In genomic region chr2:167093171-167093900, GRCm38 (mm10) we compare ENCODE assay signal across 19 mouse cellular contexts. TPM values are rescaled to one million over a fixed set of nuclear protein-coding genes. Genes with fewer than 3 reads are reported as not detected.
DNase-seq lines count a peak whose midpoint lies in the region; ATAC-seq and TF ChIP-seq lines count a peak whose summit lies in the region.
"Had no signal": no experiment of that assay in that cellular context is flagged by ENCODE, and none has a peak within 500 bp of the region (broad histone marks: within the 10 kb centered on the region; RNA-seq: fewer than 3 reads in every experiment).

No protein-coding gene starts in this region.

- TF ChIP-seq CTCF in layer of hippocampus, adult 2 months (conservative IDR thresholded peaks at IDR 0.05), result no peak

- H3K27me3 ChIP-seq in megakaryocyte, embryonic 14.5 days (replicated peaks), result peaks cover 80% of the 10 kb centered on the region
- no peaks in the 10 kb centered on the region for H3K27me3 ChIP-seq in forebrain, embryonic 11.5 days (ENCODE audit: control insufficient read depth, insufficient read depth, low read length)
- H3K27me3 ChIP-seq: forebrain, embryonic 15.5 days; neural tube, embryonic 13.5 days; Patski had no signal

- H3K9me3 ChIP-seq in megakaryocyte, embryonic 14.5 days, result peaks cover 4% of the 10 kb centered on the region; the same call in 1 of the 2 replicates
- no peaks in the 10 kb centered on the region for H3K9me3 ChIP-seq in forebrain, embryonic 11.5 days (ENCODE audit: control insufficient read depth, low read length)
- H3K9me3 ChIP-seq: forebrain, embryonic 15.5 days; heart, embryonic 12.5 days; neural tube, embryonic 13.5 days had no signal

- no peak overlapping the region for H3K4me2 ChIP-seq in forebrain, embryonic 11.5 days (ENCODE audit: low read depth, low read length, severe bottlenecking)
- H3K4me2 ChIP-seq: forebrain, embryonic 15.5 days; heart, embryonic 12.5 days; neural tube, embryonic 13.5 days had no signal

- H3K4me3 ChIP-seq in brown adipose tissue, adult 24 weeks (ENCODE audit: insufficient read depth, low read depth, low read length), result no peak overlapping the region
- H3K4me3 ChIP-seq in megakaryocyte, embryonic 14.5 days (replicated peaks), result peak overlapping the region; percentile 28
- no peak overlapping the region for H3K4me3 ChIP-seq in forebrain, embryonic 11.5 days (ENCODE audit: low read depth, low read length)
- H3K4me3 ChIP-seq in layer of hippocampus, adult 2 months, result no peak overlapping the region
- H3K4me3 ChIP-seq: erythroblast, embryonic 14.5 days; forebrain, embryonic 15.5 days; heart, embryonic 12.5 days; hindbrain, embryonic 10.5 days; neural tube, embryonic 13.5 days had no signal

- WGBS in forebrain, embryonic 11.5 days, result 92% methylated on average over 13 of the region's 13 CpGs

- peak overlapping the region; percentile 35; the same call in 1 of the 2 replicates for H3K27ac ChIP-seq in brown adipose tissue, adult 24 weeks (replicated peaks; ENCODE audit: low read depth, low read length)
- H3K27ac ChIP-seq in forebrain, embryonic 11.5 days (ENCODE audit: low read depth, low read length), result no peak overlapping the region
- H3K27ac ChIP-seq in layer of hippocampus, adult 2 months, result no peak overlapping the region
- H3K27ac ChIP-seq: forebrain, embryonic 15.5 days; hindbrain, embryonic 10.5 days; neural tube, embryonic 13.5 days had no signal

- no peak for DNase-seq in frontal cortex, postnatal 25 days (ENCODE audit: low spot score in 2 of 2)
- peak; percentile 62 for DNase-seq in 3134 (ENCODE audit: extremely low read depth, insufficient read length, low spot score)
- no peak for DNase-seq in left cerebral cortex, adult 9 months (ENCODE audit: low spot score in 2 of 2)
- DNase-seq in forebrain, embryonic 11.5 days (ENCODE audit: low spot score), result no peak
- DNase-seq in layer of hippocampus, adult 2 months (ENCODE audit: low spot score in 2 of 2), result no peak
- DNase-seq: cerebellum, adult 18-20 months; gastrocnemius, postnatal 25 days; kidney, postnatal 4 days; right cerebral cortex, postnatal 4 days; thymus, postnatal 4 days had no signal

- H3K9ac ChIP-seq in forebrain, embryonic 11.5 days (ENCODE audit: low read length), result no peak overlapping the region
- H3K9ac ChIP-seq: forebrain, embryonic 15.5 days; heart, embryonic 12.5 days; neural tube, embryonic 13.5 days had no signal

- 0 out of 2 replicates have a peak, but pooled peaks have one; percentile 34 for ATAC-seq in frontal cortex, adult (ENCODE audit: low TSS enrichment)
- no peak for ATAC-seq in forebrain, embryonic 11.5 days (replicated peaks; ENCODE audit: low FRiP score)
- ATAC-seq: forebrain, embryonic 15.5 days; Patski had no signal

- no peaks in the 10 kb centered on the region for H3K36me3 ChIP-seq in megakaryocyte, embryonic 14.5 days (replicated peaks; ENCODE audit: low read length)
- no peaks in the 10 kb centered on the region for H3K36me3 ChIP-seq in forebrain, embryonic 11.5 days (ENCODE audit: control insufficient read depth, insufficient read depth, low read length)
- H3K36me3 ChIP-seq: forebrain, embryonic 15.5 days; heart, embryonic 12.5 days; hindbrain, embryonic 10.5 days; neural tube, embryonic 13.5 days had no signal

- no peaks in the 10 kb centered on the region for H3K4me1 ChIP-seq in brown adipose tissue, adult 24 weeks (ENCODE audit: control insufficient read depth, insufficient read depth, insufficient read length, low read length)
- H3K4me1 ChIP-seq in megakaryocyte, embryonic 14.5 days, result peaks cover 22% of the 10 kb centered on the region
- H3K4me1 ChIP-seq in forebrain, embryonic 11.5 days (replicated peaks; ENCODE audit: control insufficient read depth, insufficient read depth, low read length), result no peaks in the 10 kb centered on the region
- H3K4me1 ChIP-seq: forebrain, embryonic 15.5 days; heart, embryonic 12.5 days; hindbrain, embryonic 10.5 days; neural tube, embryonic 13.5 days had no signal

RNA-seq across cellular contexts. Expression of gene Znfx1, which starts 30.5 kb away (rescaled TPM):
- 20.1 and 24.6 TPM in 2 replicates for polyA plus RNA-seq in brown adipose tissue, adult 24 weeks (2012; ENCODE audit: insufficient read depth, insufficient read length, missing spikeins)
- 3.0 and 8.9 TPM in 2 replicates for polyA plus RNA-seq in megakaryocyte, embryonic 14.5 days (2012; ENCODE audit: insufficient read depth, low replicate concordance)
- polyA plus RNA-seq in forebrain, embryonic 11.5 days (2014; fragmentation: Nextera tagmentation; extraction: Ambion mirVana), result 6.0 and 7.4 TPM in 2 replicates
- 10 to 100 TPM; 38.5 to 45.6 TPM for total RNA-seq in layer of hippocampus, adult 2 months (2021)
